Mouse (Mus musculus): ENCODE measurements at regions not wholly inside any gene's neighbourhood (a gene's known extent, or its start where the extent isn't known, plus 50 kb on each side); places are given as distances from the start of the nearest gene placed in this dataset.
A peak's percentile ranks its signal among the peaks of the same experiment; 100 is the strongest.

DNA sequence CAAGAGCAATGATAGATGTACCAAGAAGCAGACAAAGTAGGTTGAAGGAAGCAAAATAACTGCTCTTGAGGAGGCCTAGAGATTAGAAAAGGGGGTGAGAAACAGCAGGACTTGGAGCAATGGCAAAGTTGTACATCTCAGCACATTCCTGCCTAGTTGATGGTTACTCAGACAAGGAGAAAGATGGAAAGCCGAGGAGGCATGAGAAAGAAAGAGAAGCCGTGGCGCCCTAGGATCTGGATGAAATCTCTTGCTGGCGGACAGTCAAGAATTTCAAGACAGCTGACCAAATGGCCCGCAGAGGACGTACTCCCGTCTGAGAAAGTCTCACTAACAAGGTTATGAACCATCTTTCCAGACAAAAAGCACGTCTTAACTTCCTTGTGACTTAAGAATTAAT lies 242.5 kb upstream of the Pfn2 start:
- no peak overlapping the region for H3K4me3 ChIP-seq (ENCODE audit: low read depth, low read length)
- H3K27me3 ChIP-seq (replicated peaks; ENCODE audit: control insufficient read depth, insufficient read depth, low read length), result no peaks in the 10 kb centered on the region
- H3K36me3 ChIP-seq (ENCODE audit: control insufficient read depth, insufficient read depth, low read length), result no peaks in the 10 kb centered on the region
- DNase-seq (ENCODE audit: low spot score), result no peak
- 71% methylated on average over 8 of the region's 8 CpGs for WGBS
- H3K9me3 ChIP-seq (ENCODE audit: control insufficient read depth, low read length), result no peaks in the 10 kb centered on the region
- no peak overlapping the region for H3K9ac ChIP-seq (ENCODE audit: low read length)
- ATAC-seq (replicated peaks; ENCODE audit: low FRiP score, low TSS enrichment, low read depth), result no peak
- H3K4me1 ChIP-seq (replicated peaks; ENCODE audit: control insufficient read depth, insufficient read depth, low read length), result no peaks in the 10 kb centered on the region
- no peak overlapping the region for H3K4me2 ChIP-seq (ENCODE audit: low read length)
- peak overlapping the region; percentile 57; the same call in 1 of the 2 replicates for H3K27ac ChIP-seq (ENCODE audit: low read depth)

- no peak for DNase-seq (ENCODE audit: low spot score)
- Histone ChIP-seq H3K36me3 (ENCODE audit: control insufficient read depth, insufficient read depth, low read length) (no peaks in the 10 kb centered on the region), H3K4me2 (ENCODE audit: low read length) (no peak overlapping the region), H3K4me3 (ENCODE audit: low read depth, low read length) (no peak overlapping the region), H3K27ac (ENCODE audit: low read depth) (no peak overlapping the region), H3K4me1 (replicated peaks; ENCODE audit: control insufficient read depth, insufficient read depth, low read length) (no peaks in the 10 kb centered on the region), H3K9me3 (ENCODE audit: control insufficient read depth, low read length) (no peaks in the 10 kb centered on the region), H3K9ac (ENCODE audit: low read length) (no peak overlapping the region), H3K27me3 (replicated peaks; ENCODE audit: control insufficient read depth, insufficient read depth, low read length) (no peaks in the 10 kb centered on the region)
- no peak for ATAC-seq (replicated peaks; ENCODE audit: low FRiP score, low TSS enrichment, low read depth)
- WGBS, result 83% methylated on average over 6 of the region's 6 CpGs
These were observed 243.7 kb upstream of the Pfn2 start for GRCm38 (mm10) chr3:58091466-58092176.

DNA sequence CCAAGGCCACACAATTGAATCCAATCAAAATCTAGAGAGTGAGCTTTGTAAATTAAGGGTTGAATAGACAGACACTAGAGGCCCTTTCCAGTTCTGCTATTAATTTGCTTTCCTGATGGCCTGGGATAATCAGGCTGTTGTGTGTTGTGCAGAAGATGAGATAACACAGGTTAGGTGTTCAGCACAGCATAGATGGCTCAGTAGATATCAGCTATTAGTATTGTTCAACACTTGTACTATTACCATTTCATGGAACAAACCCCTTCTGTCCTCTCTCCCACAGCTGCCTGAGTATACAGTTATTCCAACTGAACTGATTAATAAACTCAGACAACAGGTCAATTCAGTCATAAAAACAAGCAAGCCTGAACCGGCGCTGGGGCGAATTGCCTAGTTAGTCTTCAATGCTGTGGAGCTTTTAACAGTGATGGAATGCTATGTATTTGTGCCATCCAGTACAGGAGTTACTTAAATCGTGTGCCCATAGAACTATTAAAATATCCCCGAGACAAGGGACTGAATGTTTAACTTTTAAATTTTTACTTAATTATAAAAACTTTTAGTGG lies 263.1 kb upstream of the Pfn2 start:
- DNase-seq (ENCODE audit: low spot score) (no peak), ATAC-seq (replicated peaks; ENCODE audit: low FRiP score, low TSS enrichment, low read depth) (no peak)
- Histone ChIP-seq H3K36me3 (ENCODE audit: control insufficient read depth, insufficient read depth, low read length) (no peaks in the 10 kb centered on the region), H3K4me1 (replicated peaks; ENCODE audit: control insufficient read depth, insufficient read depth, low read length) (no peaks in the 10 kb centered on the region), H3K9me3 (ENCODE audit: control insufficient read depth, low read length) (no peaks in the 10 kb centered on the region), H3K4me3 (ENCODE audit: low read depth, low read length) (no peak overlapping the region), H3K9ac (ENCODE audit: low read length) (no peak overlapping the region), H3K27ac (ENCODE audit: low read depth) (no peak overlapping the region), H3K4me2 (ENCODE audit: low read length) (no peak overlapping the region), H3K27me3 (replicated peaks; ENCODE audit: control insufficient read depth, insufficient read depth, low read length) (no peaks in the 10 kb centered on the region)
- 86% methylated on average over 5 of the region's 5 CpGs for WGBS

GRCm38 (mm10) chr3:58112431-58112856 lies 264.6 kb upstream of the Pfn2 start:
- no peaks in the 10 kb centered on the region for H3K27me3 ChIP-seq (replicated peaks; ENCODE audit: control insufficient read depth, insufficient read depth, low read length)
- no peaks in the 10 kb centered on the region for H3K36me3 ChIP-seq (ENCODE audit: control insufficient read depth, insufficient read depth, low read length)
- no peak overlapping the region for H3K27ac ChIP-seq (ENCODE audit: low read depth)
- H3K9me3 ChIP-seq (ENCODE audit: control insufficient read depth, low read length), result no peaks in the 10 kb centered on the region
- H3K4me3 ChIP-seq (ENCODE audit: low read depth, low read length), result no peak overlapping the region
- WGBS, result 56% methylated on average over 7 of the region's 7 CpGs
- no peak for ATAC-seq (replicated peaks; ENCODE audit: low FRiP score, low TSS enrichment, low read depth)
- H3K4me2 ChIP-seq (ENCODE audit: low read length), result no peak overlapping the region
- DNase-seq (ENCODE audit: low spot score), result peak; percentile 51
- no peaks in the 10 kb centered on the region for H3K4me1 ChIP-seq (replicated peaks; ENCODE audit: control insufficient read depth, insufficient read depth, low read length)
- H3K9ac ChIP-seq (ENCODE audit: low read length), result no peak overlapping the region

DNA sequence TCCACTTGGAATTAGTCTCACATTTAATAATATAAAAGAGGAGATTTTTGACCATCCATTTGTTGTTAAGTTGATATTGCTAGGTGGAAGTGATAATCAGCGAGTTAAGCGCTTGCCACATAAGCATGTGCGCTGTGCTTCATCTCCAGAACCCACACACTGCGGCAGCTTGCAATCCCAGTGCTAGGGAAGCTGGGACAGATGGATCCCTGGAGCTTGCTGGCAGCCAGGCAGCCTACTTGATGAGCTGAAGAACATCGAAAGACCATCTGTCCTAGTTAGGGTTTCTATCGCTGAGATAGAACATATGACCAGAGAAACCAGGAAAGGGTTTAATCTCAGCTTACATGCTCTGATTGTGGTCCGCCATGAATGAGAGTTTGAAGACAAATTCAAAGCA lies 266.1 kb upstream of the Pfn2 start:
- Histone ChIP-seq H3K4me1 (replicated peaks; ENCODE audit: control insufficient read depth, insufficient read depth, low read length) (no peaks in the 10 kb centered on the region), H3K27me3 (replicated peaks; ENCODE audit: control insufficient read depth, insufficient read depth, low read length) (no peaks in the 10 kb centered on the region), H3K4me2 (ENCODE audit: low read length) (no peak overlapping the region), H3K27ac (ENCODE audit: low read depth) (no peak overlapping the region), H3K4me3 (ENCODE audit: low read depth, low read length) (no peak overlapping the region), H3K9me3 (ENCODE audit: control insufficient read depth, low read length) (no peaks in the 10 kb centered on the region), H3K36me3 (ENCODE audit: control insufficient read depth, insufficient read depth, low read length) (no peaks in the 10 kb centered on the region), H3K9ac (ENCODE audit: low read length) (no peak overlapping the region)
- DNase-seq (ENCODE audit: low spot score), result peak; percentile 1
- ATAC-seq (replicated peaks; ENCODE audit: low FRiP score, low TSS enrichment, low read depth), result no peak
- WGBS, result 95% methylated on average over 7 of the region's 7 CpGs

GRCm38 (mm10) chr3:58115511-58115910 lies 267.6 kb upstream of the Pfn2 start:
- Histone ChIP-seq H3K4me1 (replicated peaks; ENCODE audit: control insufficient read depth, insufficient read depth, low read length) (no peaks in the 10 kb centered on the region), H3K36me3 (ENCODE audit: control insufficient read depth, insufficient read depth, low read length) (no peaks in the 10 kb centered on the region), H3K9ac (ENCODE audit: low read length) (no peak overlapping the region), H3K4me2 (ENCODE audit: low read length) (no peak overlapping the region), H3K27me3 (replicated peaks; ENCODE audit: control insufficient read depth, insufficient read depth, low read length) (no peaks in the 10 kb centered on the region), H3K27ac (ENCODE audit: low read depth) (no peak overlapping the region), H3K9me3 (ENCODE audit: control insufficient read depth, low read length) (no peaks in the 10 kb centered on the region), H3K4me3 (ENCODE audit: low read depth, low read length) (no peak overlapping the region)
- DNase-seq (ENCODE audit: low spot score), result no peak
- ATAC-seq (replicated peaks; ENCODE audit: low FRiP score, low TSS enrichment, low read depth), result no peak
- 47% methylated on average over 1 of the region's 1 CpGs for WGBS

GRCm38 (mm10) chr3:58116848-58117247 lies 269.0 kb upstream of the Pfn2 start:
- Histone ChIP-seq H3K27me3 (replicated peaks; ENCODE audit: control insufficient read depth, insufficient read depth, low read length) (no peaks in the 10 kb centered on the region), H3K27ac (ENCODE audit: low read depth) (no peak overlapping the region), H3K36me3 (ENCODE audit: control insufficient read depth, insufficient read depth, low read length) (no peaks in the 10 kb centered on the region), H3K9ac (ENCODE audit: low read length) (no peak overlapping the region), H3K4me1 (replicated peaks; ENCODE audit: control insufficient read depth, insufficient read depth, low read length) (no peaks in the 10 kb centered on the region), H3K4me3 (ENCODE audit: low read depth, low read length) (no peak overlapping the region), H3K4me2 (ENCODE audit: low read length) (no peak overlapping the region), H3K9me3 (ENCODE audit: control insufficient read depth, low read length) (no peaks in the 10 kb centered on the region)
- DNase-seq (ENCODE audit: low spot score) (peak; percentile 37), ATAC-seq (replicated peaks; ENCODE audit: low FRiP score, low TSS enrichment, low read depth) (no peak)
- 70% methylated on average over 7 of the region's 7 CpGs for WGBS

- Histone ChIP-seq H3K4me3 (ENCODE audit: low read depth, low read length) (no peak overlapping the region), H3K4me2 (ENCODE audit: low read length) (no peak overlapping the region), H3K4me1 (replicated peaks; ENCODE audit: control insufficient read depth, insufficient read depth, low read length) (no peaks in the 10 kb centered on the region), H3K27me3 (replicated peaks; ENCODE audit: control insufficient read depth, insufficient read depth, low read length) (no peaks in the 10 kb centered on the region), H3K9me3 (ENCODE audit: control insufficient read depth, low read length) (no peaks in the 10 kb centered on the region), H3K36me3 (ENCODE audit: control insufficient read depth, insufficient read depth, low read length) (no peaks in the 10 kb centered on the region), H3K9ac (ENCODE audit: low read length) (no peak overlapping the region), H3K27ac (ENCODE audit: low read depth) (no peak overlapping the region)
- DNase-seq (ENCODE audit: low spot score) (no peak), ATAC-seq (replicated peaks; ENCODE audit: low FRiP score, low TSS enrichment, low read depth) (no peak)
- WGBS, result 62% methylated on average over 3 of the region's 3 CpGs
These were observed 272.2 kb upstream of the Pfn2 start for GRCm38 (mm10) chr3:58120051-58120450.

All from intestine, embryonic 14.5 days (tissue).